Mouse (Mus musculus) megakaryocyte, embryonic 14.5 days (primary cell): Measurements from ENCODE around the gene Cdc37l1.

Source experiments
- FLI1 ChIP-seq: IDR thresholded peaks from 2 replicates; pipeline ENCODE4 v1.6.1; 2012; ENCODE audit warnings: low read length, inconsistent platforms, mixed read lengths
- GATA1 ChIP-seq: IDR thresholded peaks from 3 replicates; pipeline ENCODE4 v1.6.1; 2012; ENCODE audit warnings: mixed read lengths, low read length, inconsistent platforms, borderline replicate concordance

DNA sequence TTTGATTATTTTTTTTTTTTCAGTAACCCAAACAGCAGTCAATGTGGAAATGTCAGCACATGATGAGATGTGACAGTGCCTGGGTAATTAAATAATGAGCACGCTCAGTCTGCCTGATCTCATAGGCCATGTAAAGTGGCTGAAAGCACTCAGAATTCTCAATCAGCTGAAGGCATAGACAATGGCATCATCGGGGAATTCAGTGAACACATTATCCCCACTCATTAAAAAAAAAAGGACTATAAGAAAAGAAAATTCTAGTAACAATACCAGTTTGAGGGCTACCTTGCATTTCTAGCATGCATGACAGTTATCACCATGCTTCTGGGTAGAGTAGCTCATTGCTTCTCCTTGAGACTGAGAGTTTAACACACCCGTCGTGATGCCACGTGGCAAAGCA lies 38.9 kb upstream of the Cdc37l1 start:
- TF ChIP-seq GATA1 (no peak), FLI1 (no peak)
